Mouse (Mus musculus): ENCODE measurements around the gene Cebpa. TPM values are rescaled to one million over a fixed set of nuclear protein-coding genes. Genes with fewer than 3 reads are reported as not detected.
A peak's percentile ranks its signal among the peaks of the same experiment; 100 is the strongest.

The Cebpa gene
- polyA plus RNA-seq, 1 experiment from 2014 or later, result 2.3 TPM

- DNase-seq (ENCODE audit: low spot score), result no peak
- H3K4me2 ChIP-seq (ENCODE audit: low read length), result peak overlapping the region; percentile 96
- WGBS, result under 1% methylated on average over 25 of the region's 25 CpGs
- peak overlapping the region; percentile 57 for H3K4me3 ChIP-seq (replicated peaks; ENCODE audit: low read depth, low read length)
- no peak for ATAC-seq (replicated peaks; ENCODE audit: low FRiP score, low read depth)
- no peak for TF ChIP-seq CTCF (IDR thresholded peaks at IDR 0.05; ENCODE audit: low read depth)
- H3K27me3 ChIP-seq (ENCODE audit: insufficient read depth, low read length), result peaks cover 5% of the 10 kb centered on the region; the same call in 1 of the 2 replicates
- peaks cover 9% of the 10 kb centered on the region; the same call in 1 of the 2 replicates for H3K4me1 ChIP-seq (replicated peaks; ENCODE audit: insufficient read depth, low read length)
- H3K9me3 ChIP-seq (replicated peaks; ENCODE audit: low read length), result no peaks in the 10 kb centered on the region
- 0 out of 2 replicates have a peak overlapping the region, but pooled peaks have one; percentile 84 for H3K27ac ChIP-seq
- H3K9ac ChIP-seq (ENCODE audit: low read depth, low read length), result peak overlapping the region; percentile 35
- H3K36me3 ChIP-seq (ENCODE audit: insufficient read depth, low read length), result no peaks in the 10 kb centered on the region
These were observed 1.4 kb upstream of the Cebpa start for GRCm38 (mm10) chr7:35117761-35118098.

- Histone ChIP-seq H3K9ac (ENCODE audit: low read depth, low read length) (peak overlapping the region; percentile 35), H3K27ac (peak overlapping the region; percentile 84), H3K4me1 (replicated peaks; ENCODE audit: insufficient read depth, low read length) (peaks cover 9% of the 10 kb centered on the region; the same call in 1 of the 2 replicates), H3K4me2 (ENCODE audit: low read length) (peak overlapping the region; percentile 96), H3K36me3 (ENCODE audit: insufficient read depth, low read length) (no peaks in the 10 kb centered on the region), H3K9me3 (replicated peaks; ENCODE audit: low read length) (no peaks in the 10 kb centered on the region), H3K27me3 (ENCODE audit: insufficient read depth, low read length) (peaks cover 5% of the 10 kb centered on the region; the same call in 1 of the 2 replicates), H3K4me3 (replicated peaks; ENCODE audit: low read depth, low read length) (peak overlapping the region; percentile 57)
- DNase-seq (ENCODE audit: low spot score) (peak; percentile 89), ATAC-seq (replicated peaks; ENCODE audit: low FRiP score, low read depth) (peak; percentile 65)
- TF ChIP-seq CTCF (IDR thresholded peaks at IDR 0.05; ENCODE audit: low read depth), result peak; percentile 41
- WGBS, result under 1% methylated on average over 49 of the region's 49 CpGs
These were observed 853 bp upstream of the Cebpa start for GRCm38 (mm10) chr7:35118099-35118781.

GRCm38 (mm10) chr7:35119506-35120145 lies 533 bp downstream of the Cebpa start:
- Histone ChIP-seq H3K4me1 (replicated peaks; ENCODE audit: insufficient read depth, low read length) (peaks cover 9% of the 10 kb centered on the region; the same call in 1 of the 2 replicates), H3K27me3 (ENCODE audit: insufficient read depth, low read length) (peaks cover 5% of the 10 kb centered on the region; the same call in 1 of the 2 replicates), H3K9me3 (replicated peaks; ENCODE audit: low read length) (no peaks in the 10 kb centered on the region), H3K4me2 (ENCODE audit: low read length) (peak overlapping the region; percentile 96), H3K27ac (no peak overlapping the region; the same call in 1 of the 2 replicates), H3K4me3 (replicated peaks; ENCODE audit: low read depth, low read length) (peak overlapping the region; percentile 57), H3K9ac (ENCODE audit: low read depth, low read length) (peak overlapping the region; percentile 35), H3K36me3 (ENCODE audit: insufficient read depth, low read length) (no peaks in the 10 kb centered on the region)
- TF ChIP-seq CTCF (IDR thresholded peaks at IDR 0.05; ENCODE audit: low read depth), result no peak
- no peak for DNase-seq (ENCODE audit: low spot score)
- peak; percentile 5 for ATAC-seq (replicated peaks; ENCODE audit: low FRiP score, low read depth)
- under 1% methylated on average over 77 of the region's 83 CpGs for WGBS

GRCm38 (mm10) chr7:35120146-35120691 lies 1.1 kb downstream of the Cebpa start:
- H3K27me3 ChIP-seq (ENCODE audit: insufficient read depth, low read length), result peaks cover 5% of the 10 kb centered on the region; the same call in 1 of the 2 replicates
- DNase-seq (ENCODE audit: low spot score), result peak; percentile 47
- H3K9me3 ChIP-seq (replicated peaks; ENCODE audit: low read length), result no peaks in the 10 kb centered on the region
- TF ChIP-seq CTCF (IDR thresholded peaks at IDR 0.05; ENCODE audit: low read depth), result no peak
- H3K36me3 ChIP-seq (ENCODE audit: insufficient read depth, low read length), result no peaks in the 10 kb centered on the region
- no peak; the same call in 1 of the 2 replicates for ATAC-seq (replicated peaks; ENCODE audit: low FRiP score, low read depth)
- peak overlapping the region; percentile 96 for H3K4me2 ChIP-seq (ENCODE audit: low read length)
- H3K9ac ChIP-seq (ENCODE audit: low read depth, low read length), result peak overlapping the region; percentile 35
- WGBS, result under 1% methylated on average over 53 of the region's 53 CpGs
- peak overlapping the region; percentile 57 for H3K4me3 ChIP-seq (replicated peaks; ENCODE audit: low read depth, low read length)
- peaks cover 9% of the 10 kb centered on the region; the same call in 1 of the 2 replicates for H3K4me1 ChIP-seq (replicated peaks; ENCODE audit: insufficient read depth, low read length)
- no peak overlapping the region for H3K27ac ChIP-seq

DNA sequence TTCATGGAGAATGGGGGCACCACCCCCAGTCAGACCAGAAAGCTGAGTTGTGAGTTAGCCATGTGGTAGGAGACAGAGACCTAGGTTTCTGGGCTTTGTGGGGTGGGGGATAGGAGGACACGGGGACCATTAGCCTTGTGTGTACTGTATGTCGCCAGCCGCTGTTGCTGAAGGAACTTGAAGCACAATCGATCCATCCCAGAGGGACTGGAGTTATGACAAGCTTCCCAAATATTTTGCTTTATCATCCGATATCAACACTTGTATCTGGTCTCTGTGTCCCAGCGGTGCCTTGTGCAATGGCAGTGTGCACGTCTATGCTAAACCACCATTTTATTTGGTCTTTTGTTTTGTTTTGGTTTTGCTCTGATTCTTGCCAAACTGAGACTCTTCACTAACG lies 2.1 kb downstream of the Cebpa start:
- Histone ChIP-seq H3K4me3 (replicated peaks; ENCODE audit: low read depth, low read length) (peak overlapping the region; percentile 57; the same call in 1 of the 2 replicates), H3K27me3 (ENCODE audit: insufficient read depth, low read length) (peaks cover 5% of the 10 kb centered on the region; the same call in 1 of the 2 replicates), H3K9ac (ENCODE audit: low read depth, low read length) (no peak overlapping the region), H3K4me1 (replicated peaks; ENCODE audit: insufficient read depth, low read length) (peaks cover 9% of the 10 kb centered on the region; the same call in 1 of the 2 replicates), H3K27ac (no peak overlapping the region), H3K4me2 (ENCODE audit: low read length) (peak overlapping the region; percentile 96), H3K36me3 (ENCODE audit: insufficient read depth, low read length) (no peaks in the 10 kb centered on the region), H3K9me3 (replicated peaks; ENCODE audit: low read length) (no peaks in the 10 kb centered on the region)
- ATAC-seq (replicated peaks; ENCODE audit: low FRiP score, low read depth) (no peak), DNase-seq (ENCODE audit: low spot score) (no peak)
- no peak for TF ChIP-seq CTCF (IDR thresholded peaks at IDR 0.05; ENCODE audit: low read depth)
- WGBS, result 62% methylated on average over 8 of the region's 8 CpGs
